Mouse (Mus musculus) neural tube, embryonic 14.5 days (tissue): ENCODE data around the gene F5. TPM values are rescaled to one million over a fixed set of nuclear protein-coding genes. Genes with fewer than 3 reads are reported as not detected.

Experiments used
- ATAC-seq: fragments of 200-750 bp; cut with Nextera tagmentation; 2 replicates; pipeline ENCODE4 v1.8.0; 2017; ENCODE audit warnings: low read depth, mild to moderate bottlenecking, moderate TSS enrichment, moderate library complexity
- H3K27ac ChIP-seq: fragments of 300-500 bp; sonication (generic); 2 replicates; pipeline ENCODE4 v1.5.1; 2014; ENCODE audit warnings: low read depth, mild to moderate bottlenecking, control low read depth, low read length, moderate library complexity, mixed read lengths
- H3K27me3 ChIP-seq: fragments of 300-500 bp; sonication (generic); 2 replicates; pipeline ENCODE4 v1.6.1; 2014; ENCODE audit warnings: low read length; ENCODE audit not compliant: control insufficient read depth, insufficient read depth
- H3K36me3 ChIP-seq: fragments of 300-500 bp; sonication (generic); 2 replicates; pipeline ENCODE4 v1.6.1; 2014; ENCODE audit warnings: low read length, mixed read lengths; ENCODE audit not compliant: control insufficient read depth, insufficient read depth
- H3K4me1 ChIP-seq: fragments of 300-500 bp; sonication (generic); 2 replicates; pipeline ENCODE4 v1.6.1; 2014; ENCODE audit warnings: low read length; ENCODE audit not compliant: control insufficient read depth, insufficient read depth
- H3K4me2 ChIP-seq: fragments of 300-500 bp; sonication (generic); 2 replicates; pipeline ENCODE4 v1.6.1; 2014; ENCODE audit warnings: mild to moderate bottlenecking, low read depth, low read length, control low read depth
- H3K4me3 ChIP-seq: fragments of 300-500 bp; sonication (generic); 2 replicates; pipeline ENCODE4 v1.5.1; 2014; ENCODE audit warnings: low read depth, low read length, control low read depth, mixed read lengths
- H3K9ac ChIP-seq: fragments of 300-500 bp; sonication (generic); replicated peaks from 2 replicates; pipeline ENCODE4 v1.6.1; 2014; ENCODE audit warnings: low read depth, mild to moderate bottlenecking, control low read depth, low read length, mixed read lengths
- H3K9me3 ChIP-seq: fragments of 300-500 bp; sonication (generic); 2 replicates; pipeline ENCODE4 v1.6.1; 2016; ENCODE audit warnings: low read length; ENCODE audit not compliant: control insufficient read depth
- WGBS: fragments of 180-500 bp; shearing (Covaris S2); extraction: QIAGEN DNeasy Blood & Tissue Kit; methylation state at CpG from one replicate; pipeline ENCODE4 v1.1.7; 2014; 5-methylcytosine and 5-hydroxymethylcytosine counted together
- polyA plus RNA-seq: library from polyadenylated mRNA; unstranded; fragments of >200 nt; fragmentation: Nextera tagmentation; extraction: Ambion mirVana; gene quantifications from 2 replicates; pipeline ENCODE4 v1.2.1, GENCODE M21; 2014

The F5 gene
- polyA plus RNA-seq, 1 experiment from 2014 or later: 0.15 TPM

DNA sequence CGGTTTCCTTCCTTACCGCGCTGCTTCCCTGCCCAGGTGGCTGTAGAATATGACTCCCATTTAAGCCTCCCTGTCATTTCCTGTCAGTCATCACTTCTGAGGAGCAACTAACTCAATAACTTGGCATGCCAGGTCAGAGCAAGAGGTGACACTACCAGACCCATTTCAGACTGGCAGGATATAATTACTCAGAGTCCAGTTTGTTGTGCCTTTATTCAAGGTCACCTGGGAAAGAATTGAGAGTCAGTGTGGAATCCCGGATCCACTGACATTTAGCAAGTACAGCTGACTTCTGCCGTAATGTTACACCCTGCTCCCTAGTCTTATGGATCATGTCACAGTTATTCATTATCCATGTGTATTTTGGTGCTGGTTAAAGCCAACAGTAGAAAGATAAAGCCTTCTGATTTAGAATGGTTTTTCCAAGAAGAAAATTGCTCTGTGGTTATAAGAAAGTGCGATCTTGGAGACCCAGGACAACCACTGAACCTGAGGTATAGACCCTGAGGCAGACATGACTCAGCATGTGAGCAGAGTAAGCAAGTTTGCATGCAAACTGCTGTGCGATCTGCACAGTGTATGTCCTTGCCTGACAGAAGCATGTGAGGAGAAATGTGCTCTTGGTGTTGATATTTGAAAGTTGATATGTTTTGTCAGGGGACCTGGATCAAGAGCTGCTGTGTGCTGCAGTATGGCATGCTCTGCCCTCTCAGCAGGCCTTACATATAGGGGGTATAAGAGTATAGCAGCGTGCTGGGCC lies 98.9 kb downstream of the F5 start:
- no peaks in the 10 kb centered on the region for H3K9me3 ChIP-seq
- 0 out of 2 replicates have a peak, but pooled peaks cover 10% of the 10 kb centered on the region for H3K4me1 ChIP-seq
- H3K27ac ChIP-seq: no peak overlapping the region
- H3K9ac ChIP-seq: 0 out of 2 replicates have a peak overlapping the region, but pooled peaks have one; percentile 21
- WGBS: 62% methylated on average over 8 of the region's 8 CpGs
- H3K4me3 ChIP-seq: peak overlapping the region; percentile 76; the same call in 1 of the 2 replicates
- H3K36me3 ChIP-seq: no peaks in the 10 kb centered on the region
- no peak for ATAC-seq
- peak overlapping the region; percentile 73; the same call in 1 of the 2 replicates for H3K4me2 ChIP-seq
- no peaks in the 10 kb centered on the region for H3K27me3 ChIP-seq

DNA sequence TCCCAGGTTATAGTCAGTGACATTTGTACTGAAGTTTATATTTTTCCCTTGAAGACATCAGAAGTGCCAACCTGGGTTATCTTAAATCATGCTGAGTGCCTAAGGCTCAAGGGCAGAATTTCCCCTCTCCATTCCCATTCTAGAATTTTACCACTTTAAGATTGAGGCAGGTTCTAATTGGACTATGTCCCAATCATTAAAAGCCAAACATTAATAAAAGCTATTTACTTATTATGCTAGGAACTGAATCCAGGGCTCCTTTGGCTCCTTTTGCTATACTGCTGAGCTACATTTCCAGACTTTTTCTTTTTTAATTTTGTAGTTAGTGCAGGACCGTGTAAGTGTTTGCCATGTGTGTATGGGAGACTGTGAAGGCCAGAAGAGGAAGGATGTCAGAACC lies 99.8 kb downstream of the F5 start:
- Histone ChIP-seq H3K27ac (no peak overlapping the region), H3K4me2 (no peak overlapping the region), H3K9ac (no peak overlapping the region), H3K9me3 (no peaks in the 10 kb centered on the region), H3K4me3 (no peak overlapping the region), H3K36me3 (no peaks in the 10 kb centered on the region), H3K27me3 (no peaks in the 10 kb centered on the region), H3K4me1 (0 out of 2 replicates have a peak, but pooled peaks cover 10% of the 10 kb centered on the region)
- WGBS: 88% methylated on average over 1 of the region's 1 CpGs
- no peak for ATAC-seq

DNA sequence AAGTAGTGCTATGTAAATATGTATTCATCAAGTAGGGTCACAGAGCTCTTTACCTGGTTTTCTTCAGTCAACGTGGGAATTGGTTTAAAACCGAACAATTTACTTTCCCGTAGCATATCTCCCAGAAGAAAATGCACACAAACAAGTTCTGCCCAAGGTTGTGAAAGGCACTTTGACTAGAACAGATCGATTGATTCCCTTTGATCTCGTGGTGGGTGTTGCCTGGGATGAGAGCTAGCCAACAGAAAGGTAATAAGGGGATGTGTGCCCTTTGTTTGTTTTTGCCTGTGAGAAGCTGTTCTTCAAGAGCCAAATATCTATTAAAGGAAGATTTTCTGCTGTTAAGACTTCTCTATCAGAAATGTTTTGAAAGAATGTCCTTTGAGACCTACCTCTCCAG lies 100.9 kb downstream of the F5 start:
- H3K27ac ChIP-seq: no peak overlapping the region
- no peak for ATAC-seq

DNA sequence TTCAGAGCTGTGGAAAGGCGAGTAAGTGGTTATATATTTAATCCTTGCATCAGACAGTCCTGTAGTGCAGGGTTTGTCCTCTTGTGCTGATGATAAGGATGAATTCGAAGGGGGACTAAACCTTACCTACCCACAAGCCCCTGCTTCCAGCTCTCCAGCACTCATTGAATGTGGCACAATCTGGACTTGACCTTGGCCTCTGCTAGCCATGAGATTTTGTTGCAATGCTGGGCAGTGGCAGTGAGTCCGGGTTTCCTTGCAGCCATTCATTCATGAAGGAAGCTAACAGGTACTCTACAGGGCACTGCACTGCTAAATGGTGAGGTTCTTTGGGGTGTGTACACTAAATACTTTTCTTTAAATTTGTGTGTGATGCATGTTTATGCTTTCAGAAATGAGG lies 103.2 kb downstream of the F5 start:
- Histone ChIP-seq H3K9ac (no peak overlapping the region), H3K4me1 (0 out of 2 replicates have a peak, but pooled peaks cover 8% of the 10 kb centered on the region), H3K4me3 (no peak overlapping the region), H3K4me2 (no peak overlapping the region), H3K9me3 (no peaks in the 10 kb centered on the region), H3K36me3 (no peaks in the 10 kb centered on the region), H3K27me3 (no peaks in the 10 kb centered on the region), H3K27ac (no peak overlapping the region)
- no peak for ATAC-seq
- WGBS: 85% methylated on average over 3 of the region's 3 CpGs

More for the DNA sequence above, 100.9 kb downstream of the F5 start:
- Histone ChIP-seq H3K4me2 (no peak overlapping the region), H3K4me3 (no peak overlapping the region), H3K36me3 (no peaks in the 10 kb centered on the region), H3K9me3 (no peaks in the 10 kb centered on the region), H3K27me3 (no peaks in the 10 kb centered on the region), H3K9ac (no peak overlapping the region), H3K4me1 (0 out of 2 replicates have a peak, but pooled peaks cover 10% of the 10 kb centered on the region)
- WGBS: 64% methylated on average over 5 of the region's 5 CpGs

DNA sequence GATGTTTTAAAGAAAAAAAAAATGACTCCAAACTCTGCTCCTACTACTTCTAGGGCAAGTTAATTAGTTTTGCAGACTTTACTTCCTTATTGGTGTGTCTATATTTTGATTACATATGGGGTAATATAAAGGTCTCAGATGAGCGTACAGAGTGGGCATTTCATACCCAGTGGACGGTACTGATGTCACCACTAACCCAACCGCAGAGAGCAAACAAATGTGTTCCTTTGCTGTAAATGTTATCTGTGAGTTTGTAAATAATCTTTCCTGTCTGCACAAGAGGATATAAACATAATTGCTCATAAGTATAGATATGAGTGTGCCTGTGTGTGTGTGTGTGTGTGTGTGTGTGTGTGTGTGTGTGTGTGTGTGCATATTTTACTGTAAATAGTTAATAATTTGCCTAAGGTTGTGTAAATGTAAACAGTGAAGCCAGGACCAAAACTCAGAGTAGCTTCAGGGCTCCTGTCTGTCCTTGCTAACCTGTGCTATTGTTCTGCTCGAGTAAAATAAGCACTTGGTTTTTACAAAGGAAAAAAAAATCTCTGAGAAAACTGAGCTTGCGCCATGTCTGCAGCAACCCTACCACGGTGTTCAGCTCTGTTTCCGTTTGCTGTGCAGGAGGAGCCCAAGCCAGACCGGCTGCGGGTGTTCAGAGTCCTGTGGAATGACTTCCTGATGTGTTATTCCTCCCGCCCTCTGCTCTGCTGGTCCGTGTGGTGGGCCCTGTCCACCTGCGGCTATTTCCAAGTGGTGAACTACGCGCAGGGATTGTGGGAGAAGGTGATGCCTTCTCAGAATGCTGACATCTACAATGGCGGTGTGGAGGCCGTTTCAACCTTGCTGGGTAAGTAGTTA lies 108.8 kb downstream of the F5 start:
- ATAC-seq: no peak
- Histone ChIP-seq H3K4me1 (no peaks in the 10 kb centered on the region), H3K4me3 (no peak overlapping the region), H3K27me3 (no peaks in the 10 kb centered on the region), H3K36me3 (peaks cover 8% of the 10 kb centered on the region; the same call in 1 of the 2 replicates), H3K27ac (no peak overlapping the region), H3K4me2 (no peak overlapping the region), H3K9ac (no peak overlapping the region), H3K9me3 (no peaks in the 10 kb centered on the region)
- 89% methylated on average over 16 of the region's 16 CpGs for WGBS

DNA sequence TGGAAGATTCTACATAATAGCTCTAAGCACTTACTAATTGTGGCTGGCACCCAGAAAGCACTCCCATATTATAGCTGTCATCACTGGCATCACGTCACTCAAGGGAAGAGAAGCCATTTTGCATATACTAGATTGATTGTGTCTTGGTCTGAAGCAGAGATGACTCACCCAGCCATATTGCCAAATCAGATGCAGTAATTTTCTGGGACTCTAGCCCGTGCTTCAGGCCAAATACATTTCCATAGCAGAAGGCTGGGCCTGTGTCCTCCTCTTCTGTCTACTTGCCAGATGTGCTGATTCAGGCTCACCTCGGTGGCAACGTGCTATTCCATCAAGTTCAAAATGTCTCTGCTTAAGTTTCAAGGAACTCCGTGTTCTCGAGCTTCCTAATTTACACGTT lies 109.9 kb downstream of the F5 start:
- H3K9ac ChIP-seq: no peak overlapping the region
- H3K9me3 ChIP-seq: no peaks in the 10 kb centered on the region
- H3K4me3 ChIP-seq: no peak overlapping the region
- ATAC-seq: no peak
- no peaks in the 10 kb centered on the region for H3K27me3 ChIP-seq
- H3K4me2 ChIP-seq: no peak overlapping the region
- 91% methylated on average over 7 of the region's 7 CpGs for WGBS
- no peaks in the 10 kb centered on the region for H3K4me1 ChIP-seq
- H3K36me3 ChIP-seq: peaks cover 8% of the 10 kb centered on the region; the same call in 1 of the 2 replicates
- H3K27ac ChIP-seq: no peak overlapping the region

Other genes starting within 250 kb of the F5 start
- 17.8 and 20.2 TPM in 2 replicates for gene Scyl3, start 222.7 kb upstream of the F5 start, polyA plus RNA-seq
- gene BC055324, start 157.0 kb upstream of the F5 start, polyA plus RNA-seq: 3.6 and 4.2 TPM in 2 replicates
- gene Mettl18, start 156.9 kb upstream of the F5 start, polyA plus RNA-seq: 7.5 and 10.1 TPM in 2 replicates
- gene Sele, start 103.6 kb upstream of the F5 start, polyA plus RNA-seq: not detected in 2 replicates
- gene Sell, start 89.9 kb upstream of the F5 start, polyA plus RNA-seq: 0.14 and 0.16 TPM in 2 replicates
- gene Selp, start 36.6 kb upstream of the F5 start, polyA plus RNA-seq: not detected in 2 replicates
- 7.3 and 8.7 TPM in 2 replicates for gene Slc19a2, start 97.2 kb downstream of the F5 start, polyA plus RNA-seq
- gene Ccdc181, start 123.7 kb downstream of the F5 start, polyA plus RNA-seq: 23.9 and 24.7 TPM in 2 replicates
- 25.6 and 25.8 TPM in 2 replicates for gene Nme7, start 152.3 kb downstream of the F5 start, polyA plus RNA-seq
- gene Blzf1, start 155.7 kb downstream of the F5 start, polyA plus RNA-seq: 32.1 and 32.6 TPM in 2 replicates